Mouse (Mus musculus) cortical plate, adult 2 months (tissue): Measurements from ENCODE around the gene Rpl37.

Experiments
- CTCF ChIP-seq: fragments of 200-500 bp; IDR thresholded peaks from 2 replicates; pipeline ENCODE4 v1.5.1; 2011; ENCODE audit warnings: mild to moderate bottlenecking, control low read depth, low read length; ENCODE audit not compliant: insufficient read depth; ENCODE audit errors: extremely low read depth
- POLR2A ChIP-seq: fragments of 200-500 bp; IDR thresholded peaks from 2 replicates; pipeline ENCODE4 v1.6.1; 2011; ENCODE audit warnings: mild to moderate bottlenecking, low read length, control low read depth; ENCODE audit not compliant: insufficient read depth; ENCODE audit errors: extremely low read depth

DNA sequence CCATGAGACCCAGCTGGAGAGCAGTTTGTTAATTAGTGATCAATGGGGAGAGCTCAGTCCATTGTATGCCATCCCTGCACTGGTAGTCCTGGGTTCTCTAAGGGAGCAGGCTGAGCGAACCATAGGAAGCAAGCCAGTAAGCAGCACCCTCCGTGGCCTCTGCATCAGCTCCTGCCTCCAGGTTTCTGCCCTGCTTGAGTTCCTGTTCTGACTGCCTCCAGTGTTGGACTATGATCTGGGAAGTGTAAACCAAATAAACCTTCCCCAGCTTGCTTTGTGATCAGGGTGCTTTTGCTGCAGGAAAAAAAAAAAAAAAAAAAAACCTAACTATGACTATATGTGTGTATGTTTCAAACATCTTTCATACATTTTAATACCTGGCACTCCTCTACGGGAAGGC is 16.9 kb downstream of the Rpl37 start:
- TF ChIP-seq POLR2A = no peak
- no peak for TF ChIP-seq CTCF
